In genomic region chr11:26386678-26387077, GRCm38 (mm10) we compare ENCODE assay signal across 7 mouse cellular contexts. TPM values are rescaled to one million over a fixed set of nuclear protein-coding genes. Genes with fewer than 3 reads are reported as not detected.
DNase-seq lines count a peak whose midpoint lies in the region; ATAC-seq and TF ChIP-seq lines count a peak whose summit lies in the region.

No protein-coding gene starts in this region.

- H3K27me3 ChIP-seq in testis, adult 2 months (ENCODE audit: control insufficient read depth, insufficient read depth, low read length): no peaks in the 10 kb centered on the region
- no peaks in the 10 kb centered on the region for H3K27me3 ChIP-seq in forebrain, embryonic 14.5 days (replicated peaks; ENCODE audit: control insufficient read depth, insufficient read depth, low read length)
- H3K27me3 ChIP-seq in liver, embryonic 15.5 days: peaks cover 6% of the 10 kb centered on the region; the same call in 1 of the 2 replicates

- WGBS in forebrain, embryonic 14.5 days: 63% methylated on average over 2 of the region's 2 CpGs
- WGBS in liver, embryonic 15.5 days (ENCODE audit: insufficient replicate concordance): 45% methylated on average over 2 of the region's 2 CpGs

- H3K9me3 ChIP-seq in forebrain, embryonic 14.5 days (replicated peaks; ENCODE audit: control insufficient read depth, low read length): no peaks in the 10 kb centered on the region
- H3K9me3 ChIP-seq in liver, embryonic 15.5 days (replicated peaks): no peaks in the 10 kb centered on the region

- H3K4me1 ChIP-seq in testis, adult 2 months (ENCODE audit: control insufficient read depth, insufficient read depth, low read length): no peaks in the 10 kb centered on the region
- no peaks in the 10 kb centered on the region for H3K4me1 ChIP-seq in forebrain, embryonic 14.5 days (ENCODE audit: control insufficient read depth, insufficient read depth, low read length)
- H3K4me1 ChIP-seq in liver, embryonic 15.5 days (replicated peaks): peaks cover 14% of the 10 kb centered on the region

- TF ChIP-seq POLR2A in testis, adult 2 months (IDR thresholded peaks at IDR 0.05; ENCODE audit: control insufficient read depth, low read depth, low read length): no peak

- H3K36me3 ChIP-seq in testis, adult 2 months (ENCODE audit: control insufficient read depth, insufficient read depth, low read length): no peaks in the 10 kb centered on the region
- H3K36me3 ChIP-seq in forebrain, embryonic 14.5 days (ENCODE audit: control insufficient read depth, insufficient read depth, low read length): no peaks in the 10 kb centered on the region
- no peaks in the 10 kb centered on the region for H3K36me3 ChIP-seq in liver, embryonic 15.5 days (replicated peaks)

- H3K4me2 ChIP-seq in forebrain, embryonic 14.5 days (ENCODE audit: low read length): peak overlapping the region; percentile 62
- H3K4me2 ChIP-seq in liver, embryonic 15.5 days: peak overlapping the region; percentile 81

- no peak for TF ChIP-seq CTCF in testis, adult 2 months (IDR thresholded peaks at IDR 0.05; ENCODE audit: control insufficient read depth, insufficient read depth, insufficient replicate concordance, low read depth, low read length)

- H3K4me3 ChIP-seq in testis, adult 2 months (ENCODE audit: control insufficient read depth, low read depth, low read length): peak overlapping the region; percentile 96
- peak overlapping the region; percentile 70 for H3K4me3 ChIP-seq in forebrain, embryonic 14.5 days (ENCODE audit: low read depth, low read length)
- H3K4me3 ChIP-seq in liver, embryonic 15.5 days (replicated peaks): peak overlapping the region; percentile 88

- H3K9ac ChIP-seq in forebrain, embryonic 14.5 days (ENCODE audit: low read length): peak overlapping the region; percentile 76
- peak overlapping the region; percentile 86 for H3K9ac ChIP-seq in liver, embryonic 15.5 days

- no peak overlapping the region for H3K27ac ChIP-seq in testis, adult 2 months (ENCODE audit: control insufficient read depth, insufficient read depth, low read depth, low read length)
- H3K27ac ChIP-seq in forebrain, embryonic 14.5 days (ENCODE audit: low read depth, low read length): peak overlapping the region; percentile 78; the same call in 1 of the 2 replicates
- peak overlapping the region; percentile 83 for H3K27ac ChIP-seq in liver, embryonic 15.5 days (replicated peaks)

- no peak for DNase-seq in testis, postnatal 14 days (ENCODE audit: low spot score)
- DNase-seq in forebrain, embryonic 14.5 days (ENCODE audit: low spot score): no peak
- DNase-seq in embryo, embryonic 9.5 days (ENCODE audit: extremely low spot score): no peak
- no peak for DNase-seq in embryo, embryonic 10.5 days (ENCODE audit: low spot score)
- no peak for DNase-seq in adrenal gland, adult (ENCODE audit: inconsistent age in 2 of 2, low spot score in 1 of 2)

- ATAC-seq in forebrain, embryonic 14.5 days: peak; percentile 15; the same call in 1 of the 2 replicates
- peak; percentile 26; the same call in 1 of the 2 replicates for ATAC-seq in liver, embryonic 15.5 days (ENCODE audit: insufficient read depth)

RNA-seq across cellular contexts. Expression of gene Fancl, which starts 0.7 kb away (rescaled TPM):
- polyA plus RNA-seq in testis, adult 2 months (2012; rRNA removed): 7.7 and 11.8 TPM in 2 replicates
- 15.8 and 16.0 TPM in 2 replicates for polyA plus RNA-seq in forebrain, embryonic 14.5 days (2014; fragmentation: Nextera tagmentation; extraction: Ambion mirVana)
- polyA plus RNA-seq in liver, embryonic 15.5 days (2015; fragmentation: Nextera tagmentation; extraction: Ambion mirVana): 21.4 and 23.6 TPM in 2 replicates
